Mouse (Mus musculus): ENCODE data around the gene Actl10.

DNA sequence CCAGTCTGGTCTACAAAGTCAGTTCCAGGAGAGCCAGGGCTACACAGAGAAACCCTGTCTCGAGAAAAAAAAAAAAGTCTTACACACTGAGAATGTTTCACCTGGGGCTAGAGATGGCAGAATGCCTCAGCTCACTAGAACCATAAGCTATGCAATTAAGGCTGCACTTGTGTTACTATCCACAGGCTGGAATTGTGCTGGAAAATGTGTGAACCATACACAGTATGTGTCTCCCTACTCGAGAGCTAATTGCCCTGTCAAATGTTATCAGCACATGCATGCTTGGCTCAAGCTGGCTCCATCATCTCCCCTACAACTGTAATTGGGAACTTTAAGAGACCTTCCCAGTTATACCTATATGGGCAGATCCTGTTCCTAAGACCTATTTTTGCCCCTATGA, 639 bp upstream of the Actl10 start:
- TF ChIP-seq CTCF (IDR thresholded peaks at IDR 0.05; ENCODE audit: low read depth) (no peak), EP300 (IDR thresholded peaks at IDR 0.05; ENCODE audit: low read depth) (no peak)
